Mouse (Mus musculus) monocyte, adult 5-6 weeks (primary cell): ENCODE results near the gene Farp2. TPM values are rescaled to one million over a fixed set of nuclear protein-coding genes. Genes with fewer than 3 reads are reported as not detected.
A peak's percentile ranks its signal among the peaks of the same experiment; 100 is the strongest.
"Not testable (repeated sequence)": the region's sequence is repeated elsewhere in the genome, so short reads cannot be mapped to it uniquely, and the experiment has no call there.

Source experiments
- ATAC-seq: fragments of 153-309, 156-312 bp; replicated peaks from 2 replicates; pipeline ENCODE4 v1.8.0; 2017; ENCODE audit warnings: mild to moderate bottlenecking; ENCODE audit not compliant: low TSS enrichment, insufficient number of reproducible peaks, severe bottlenecking, poor library complexity, low FRiP score
- total RNA-seq: library from RNA; stranded (forward); fragments of 200-1000, 200-491, 200-594 nt; gene quantifications from 3 replicates; pipeline ENCODE4 v1.2.3, GENCODE M21; 2017

Gene Farp2
- 0.75 to 4.4 TPM (median 2.0 TPM) in 3 replicates for total RNA-seq

DNA sequence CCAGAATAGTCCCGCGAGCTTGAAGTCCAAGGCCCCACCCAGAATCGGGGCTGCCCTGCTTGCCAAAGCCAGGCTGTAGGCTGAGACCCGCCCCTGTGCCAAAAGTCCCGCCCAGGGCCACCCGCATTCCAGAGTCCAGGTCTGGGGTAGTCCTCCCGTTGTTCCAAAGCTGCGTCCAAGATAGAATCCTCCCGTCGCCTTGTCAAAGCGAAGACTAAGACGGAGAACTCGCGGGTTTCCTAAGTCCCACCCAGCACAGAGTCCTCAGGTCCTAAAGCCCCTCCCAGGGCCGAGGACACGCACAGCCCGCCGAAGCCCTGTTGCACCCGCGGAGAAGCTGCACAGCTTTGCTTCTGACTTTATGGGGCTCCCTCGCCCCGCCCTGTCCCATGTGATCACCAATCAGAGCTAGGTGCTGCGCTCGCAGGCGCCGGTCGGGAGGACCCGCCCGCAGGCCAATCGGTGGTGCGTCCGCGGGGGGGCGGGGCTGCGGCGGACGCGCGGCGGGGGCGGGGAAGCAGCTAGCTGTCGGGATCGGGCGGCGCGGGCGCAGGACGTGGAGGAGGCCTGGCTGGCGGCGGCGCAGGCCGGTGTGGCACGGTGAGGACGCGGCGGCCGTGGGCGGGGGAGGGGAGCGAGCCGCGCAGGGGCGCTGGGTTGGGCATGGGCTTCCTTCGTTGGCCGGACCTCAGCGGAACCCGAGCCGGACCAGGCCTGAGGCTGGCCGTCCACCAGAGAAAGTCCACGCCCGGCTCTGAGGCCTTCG is at the start of gene Farp2:
TSS of gene Farp2 (plus strand) at position 495 of the 766 bp plus-strand sequence.
- ATAC-seq = peak; percentile 93

DNA sequence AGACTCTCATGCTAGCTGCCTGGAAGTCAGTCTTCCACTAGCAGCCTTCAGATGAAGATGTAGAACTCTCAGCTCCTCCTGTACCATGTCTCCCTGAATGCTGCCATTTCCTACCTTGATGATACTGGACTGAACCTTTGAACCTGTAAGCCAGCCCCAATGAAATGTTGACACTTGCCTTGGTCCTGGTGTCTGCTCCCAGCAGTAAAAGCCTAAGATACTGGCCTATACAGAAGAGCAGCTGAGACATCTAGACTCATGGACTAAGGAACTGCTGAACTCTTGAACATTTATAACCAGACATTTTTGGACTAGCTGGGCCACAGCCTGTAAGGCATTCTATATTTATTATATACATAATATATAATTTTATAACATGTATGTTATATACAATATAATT is 46.8 kb upstream of the Farp2 start:
- ATAC-seq = no peak

DNA sequence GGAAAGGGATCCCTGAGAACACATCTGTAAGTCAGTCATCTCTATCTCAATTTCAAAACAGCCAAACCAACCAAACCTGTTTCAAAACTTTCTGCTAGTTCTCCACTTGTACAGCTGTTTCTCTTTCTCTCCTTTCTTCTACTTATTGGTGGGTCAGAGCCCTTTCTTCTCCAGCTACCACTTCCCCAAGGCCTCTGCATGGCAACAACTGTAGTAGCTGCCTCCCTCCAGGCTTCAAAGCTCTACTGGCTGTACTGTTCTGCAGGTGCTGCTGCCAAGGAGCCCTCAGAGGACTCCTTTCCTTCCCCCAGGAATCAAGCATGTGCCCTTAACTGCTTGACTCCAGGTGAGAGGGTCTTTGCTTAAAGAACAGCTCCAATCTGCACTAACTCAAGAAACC is 46.1 kb upstream of the Farp2 start:
- ATAC-seq = no peak

DNA sequence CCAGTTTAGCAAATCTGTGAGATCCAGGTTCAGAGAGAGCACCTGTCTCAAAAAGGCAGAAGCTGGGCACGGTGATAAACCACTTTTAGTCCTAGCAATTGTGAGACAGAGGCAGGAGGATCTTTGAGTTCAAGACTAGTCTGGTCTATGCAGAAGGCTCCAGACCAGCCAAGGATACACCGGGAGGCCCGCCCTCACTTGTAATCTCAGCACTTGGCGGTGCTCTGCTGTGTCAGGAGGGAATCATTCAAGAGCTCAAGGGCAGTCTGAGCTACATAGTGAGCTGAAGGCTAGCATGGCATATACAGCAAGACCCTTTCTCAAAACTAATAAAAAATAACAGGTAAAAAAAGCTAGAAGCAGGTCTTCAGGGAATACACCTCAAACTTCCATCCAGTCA is 43.3 kb upstream of the Farp2 start:
- no peak for ATAC-seq

DNA sequence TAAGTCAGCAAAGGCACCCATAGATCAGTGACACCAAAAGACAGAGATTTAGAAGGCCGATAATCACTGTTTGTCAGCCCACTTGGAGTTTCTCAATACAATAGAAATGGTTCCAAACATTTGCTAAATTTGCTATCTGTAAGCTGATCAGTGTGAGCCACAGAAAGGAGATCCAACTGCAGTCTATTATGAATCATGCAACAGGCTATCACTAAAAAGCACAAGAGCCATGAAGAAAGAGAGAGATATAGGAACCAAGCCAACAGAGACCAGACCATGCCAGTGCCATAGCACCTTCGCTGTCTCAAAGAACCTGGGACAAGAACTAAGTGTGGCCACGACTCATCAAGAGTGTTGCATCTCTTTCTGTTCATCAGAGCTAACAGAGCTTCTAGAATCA is 36.2 kb upstream of the Farp2 start:
- no peak for ATAC-seq

DNA sequence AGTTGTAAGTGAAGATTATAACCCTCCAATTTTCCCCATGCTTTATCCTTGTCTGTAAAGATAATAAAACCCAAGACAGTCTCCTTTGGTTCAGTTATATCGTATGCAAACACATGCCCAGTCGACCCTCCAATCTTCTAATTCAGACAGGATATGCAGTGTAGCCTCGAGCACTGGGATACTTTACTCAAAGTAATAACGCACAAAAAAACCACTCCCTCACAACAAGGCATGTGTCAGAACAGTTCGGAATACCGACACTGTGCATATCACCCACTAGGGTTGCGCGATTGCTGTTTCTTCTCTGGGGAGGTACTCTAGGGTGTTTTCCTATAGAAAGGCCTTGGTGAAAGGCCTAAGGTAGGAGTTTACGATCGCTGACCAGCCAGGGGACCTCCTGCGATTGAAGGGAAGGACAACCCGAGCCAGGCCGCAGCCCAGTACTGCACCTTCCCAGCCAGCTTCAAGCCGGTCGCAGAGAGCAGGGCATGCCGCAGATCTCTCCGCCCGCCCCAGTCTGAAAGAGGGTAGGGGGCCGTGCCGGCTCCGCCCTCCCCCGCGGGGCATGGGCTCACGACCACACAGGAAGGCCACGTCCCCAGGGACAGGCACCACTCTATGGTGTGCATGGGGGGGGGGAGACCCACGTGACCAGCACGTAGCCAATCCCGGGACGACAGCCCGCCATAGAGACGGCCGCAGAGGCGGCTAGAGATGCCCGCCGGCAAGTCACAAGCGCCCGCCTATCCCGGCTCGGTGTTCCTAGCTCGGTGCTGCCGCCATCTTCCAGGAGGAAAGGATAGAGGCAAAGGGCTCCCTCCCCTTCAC is 33.9 kb upstream of the Farp2 start:
- ATAC-seq = peak; percentile 77

DNA sequence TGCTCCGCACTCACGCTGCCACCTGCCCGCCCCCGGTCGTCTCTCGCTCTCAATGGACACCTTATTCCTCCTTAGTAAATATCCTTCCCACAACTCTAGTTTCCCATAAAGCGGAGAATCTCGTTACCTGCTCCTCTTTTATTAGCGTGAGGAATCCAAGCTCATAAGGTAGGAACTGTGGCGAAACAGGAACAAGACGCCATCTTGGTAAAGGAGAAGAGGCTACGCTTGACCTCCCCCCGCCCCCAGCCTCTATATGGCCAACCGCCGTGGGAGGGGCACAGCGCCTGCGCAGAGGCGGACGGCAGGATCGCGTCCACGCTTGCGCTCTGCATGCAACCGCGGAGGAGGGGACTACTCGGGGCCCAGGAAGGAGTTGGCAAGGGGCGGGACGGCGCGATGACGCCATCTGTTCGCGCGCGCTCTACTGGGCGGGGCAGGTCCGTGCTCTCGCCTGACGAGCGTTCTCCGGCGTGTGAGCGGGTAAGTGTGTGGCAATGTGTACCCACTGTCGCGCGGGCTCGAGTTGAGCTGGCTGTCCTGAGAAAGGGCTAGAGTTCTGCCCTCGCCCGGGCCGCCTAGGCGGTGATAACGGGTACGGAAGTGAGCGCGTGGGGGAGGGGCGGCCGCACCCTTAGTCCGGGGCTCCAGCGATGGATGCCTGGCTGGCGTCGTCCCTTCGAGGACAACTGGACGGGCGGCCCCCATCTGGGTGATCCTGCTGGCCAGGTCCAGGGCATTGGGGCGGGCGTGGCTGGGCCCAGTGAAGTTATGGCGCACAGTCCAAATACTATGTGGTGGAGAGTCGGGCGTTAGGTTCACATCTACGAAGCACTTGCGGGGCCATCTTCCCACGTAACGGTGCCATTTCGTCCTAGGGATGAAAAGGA is 33.0 kb upstream of the Farp2 start, which contains the start of gene Hdlbp:
TSS of gene Hdlbp (minus strand) at position 230 of the 890 bp plus-strand sequence.
- peak; percentile 82 for ATAC-seq

DNA sequence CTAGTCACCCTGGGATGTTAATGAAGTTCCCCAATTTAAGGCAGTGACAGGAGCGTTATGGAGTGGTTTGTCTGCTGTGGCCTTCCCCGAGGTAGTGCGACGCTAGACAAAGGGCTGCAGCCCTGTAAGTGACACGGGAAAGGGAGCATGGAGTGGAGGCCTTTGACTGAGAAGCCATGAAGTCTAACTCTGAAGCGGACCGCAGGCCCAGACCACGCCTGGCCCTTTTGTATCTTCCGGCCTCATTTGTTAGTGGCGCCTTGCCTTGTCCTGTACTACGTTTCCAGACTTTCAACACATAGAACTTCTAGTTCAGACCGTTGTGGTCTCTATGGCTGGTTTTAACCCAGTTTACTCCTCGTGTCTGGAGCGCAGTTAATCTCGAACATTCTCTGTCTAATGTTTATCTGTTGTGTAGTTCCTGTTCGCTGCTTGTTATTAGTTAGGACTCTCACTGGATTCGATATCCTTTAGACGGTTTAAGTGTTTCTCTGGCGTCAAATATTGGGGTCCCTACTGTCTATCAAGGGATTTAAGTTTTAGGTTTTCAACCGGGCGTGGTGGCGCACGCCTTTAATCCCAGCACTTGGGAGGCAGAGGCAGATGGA is 32.3 kb upstream of the Farp2 start:
- peak; percentile 24; the same call in 1 of the 2 replicates for ATAC-seq

DNA sequence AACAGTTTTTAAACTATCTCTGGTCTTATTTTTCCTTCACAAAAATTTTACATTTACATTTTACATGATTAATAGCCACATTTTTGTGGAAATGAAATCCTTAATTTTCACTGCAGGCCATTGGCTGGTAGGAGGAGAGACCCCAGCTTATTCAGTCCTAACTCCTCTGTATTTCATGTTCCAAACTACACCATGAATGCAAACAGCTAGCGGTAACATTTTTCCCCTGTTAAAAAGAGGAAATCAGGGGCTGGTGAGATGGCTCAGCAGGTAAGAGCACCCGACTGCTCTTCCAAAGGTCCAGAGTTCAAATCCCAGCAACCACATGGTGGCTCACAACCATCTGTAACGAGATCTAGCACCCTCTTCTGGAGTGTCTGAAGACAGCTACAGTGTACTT is 25.6 kb upstream of the Farp2 start:
- ATAC-seq = not testable (repeated sequence)

DNA sequence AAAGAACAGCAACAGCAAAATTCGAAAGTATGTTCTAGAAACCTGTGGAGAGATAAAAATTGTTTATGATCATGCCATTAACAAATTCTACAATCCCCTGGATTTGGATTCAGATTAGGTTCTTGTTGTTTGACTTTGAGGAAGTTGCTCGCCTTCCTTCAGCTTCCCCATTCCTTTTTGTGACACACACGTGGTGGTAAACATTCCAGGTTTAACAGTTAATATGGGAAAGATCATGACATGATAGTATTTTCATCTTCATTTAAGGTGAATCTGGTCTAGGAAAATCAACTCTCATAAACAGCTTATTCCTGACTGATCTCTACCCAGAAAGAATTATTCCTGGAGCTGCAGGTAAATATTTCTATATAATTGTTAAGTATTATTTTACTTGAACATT is 16.6 kb upstream of the Farp2 start:
- no peak for ATAC-seq

DNA sequence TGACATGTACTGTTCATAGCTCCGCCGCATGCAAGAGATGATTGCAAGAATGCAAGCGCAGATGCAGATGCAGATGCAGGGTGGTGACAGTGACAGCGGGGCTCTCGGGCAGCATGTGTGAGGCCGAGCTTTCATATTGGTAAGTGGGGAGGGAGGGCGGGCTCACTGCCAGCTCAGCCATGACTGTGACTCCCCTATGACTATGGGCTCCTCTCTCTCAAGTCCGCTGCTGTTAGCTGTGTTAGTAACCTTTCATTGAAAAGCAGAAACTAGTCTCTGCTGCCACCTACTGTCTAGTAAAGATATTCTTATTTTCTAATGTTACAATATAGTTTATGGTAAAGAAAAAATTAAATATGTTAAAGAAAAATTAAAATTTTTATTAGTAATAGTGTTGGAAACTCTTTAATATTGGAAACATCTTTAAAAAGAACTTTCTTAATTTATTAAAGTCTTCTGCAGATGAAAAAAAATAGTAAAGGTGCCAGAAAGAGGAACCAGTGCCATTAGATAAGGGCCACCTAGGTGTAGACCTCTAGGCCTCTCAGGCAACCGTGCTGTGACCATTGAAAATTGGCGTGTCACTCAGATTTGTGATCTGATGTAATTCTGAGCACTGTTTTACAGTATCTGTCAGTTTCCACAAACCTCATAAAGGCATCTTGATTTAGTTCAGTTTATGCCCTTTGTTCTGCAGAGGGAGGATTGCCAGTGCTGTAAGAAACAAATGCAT is 4.8 kb upstream of the Farp2 start:
- ATAC-seq = 0 out of 2 replicates have a peak, but pooled peaks have one; percentile 51

DNA sequence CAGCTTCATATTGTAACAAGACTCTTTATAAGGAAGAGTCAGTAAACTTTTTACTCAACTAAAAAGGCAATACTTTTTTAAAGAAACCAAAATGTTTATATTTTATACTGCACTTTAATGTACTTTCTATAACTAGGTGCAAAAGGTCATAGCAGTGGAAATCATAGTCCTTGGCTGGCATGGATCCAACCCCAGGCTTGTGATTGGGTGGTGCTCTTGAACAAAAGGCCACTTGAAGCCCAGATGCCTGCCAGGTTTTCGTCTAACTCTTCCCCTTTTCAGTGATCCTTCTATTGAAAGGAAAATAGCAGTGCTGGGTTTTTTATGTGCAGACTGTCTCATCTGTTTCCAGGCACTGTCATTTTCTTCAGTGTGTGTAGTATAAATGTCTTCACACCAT is 3.3 kb upstream of the Farp2 start:
- ATAC-seq = not testable (repeated sequence)

DNA sequence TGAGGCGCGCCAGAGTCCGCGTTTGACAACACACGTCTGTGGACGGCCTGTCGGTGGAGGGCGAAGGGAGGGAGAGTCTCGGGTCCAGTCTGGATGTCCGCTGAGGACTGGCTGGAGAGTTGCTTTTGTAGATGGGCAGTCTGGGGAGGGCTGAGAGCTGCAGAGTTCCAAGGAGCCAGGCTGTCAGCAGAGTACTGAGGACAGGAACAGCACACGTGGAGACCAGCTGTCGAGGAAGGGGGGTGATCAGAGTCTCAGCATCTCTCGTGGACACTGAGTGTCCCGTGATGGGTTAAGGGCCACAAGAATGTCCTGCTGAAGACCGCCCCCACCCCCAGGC is 442 bp downstream of the Farp2 start:
- ATAC-seq = peak; percentile 15; the same call in 1 of the 2 replicates

DNA sequence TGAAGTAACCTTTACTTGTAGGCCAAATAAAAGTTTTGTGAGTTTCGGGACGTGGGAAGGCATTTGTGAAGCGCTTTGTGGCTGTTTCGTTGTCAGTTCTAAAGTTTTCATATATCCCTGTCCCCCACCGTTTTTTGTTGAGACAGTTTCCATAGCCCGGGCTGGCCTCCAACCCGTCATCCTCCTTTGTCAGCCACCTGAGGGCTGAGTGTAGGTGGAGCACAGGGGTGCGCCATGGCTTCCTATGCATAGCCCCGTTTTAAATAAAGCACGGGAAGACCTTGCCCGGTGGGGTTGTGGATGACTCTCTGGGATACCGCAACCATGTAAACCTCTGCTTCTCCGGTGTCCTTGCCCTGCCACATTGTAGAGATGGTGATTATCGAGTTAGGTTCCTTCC is 1.3 kb downstream of the Farp2 start:
- no peak for ATAC-seq

DNA sequence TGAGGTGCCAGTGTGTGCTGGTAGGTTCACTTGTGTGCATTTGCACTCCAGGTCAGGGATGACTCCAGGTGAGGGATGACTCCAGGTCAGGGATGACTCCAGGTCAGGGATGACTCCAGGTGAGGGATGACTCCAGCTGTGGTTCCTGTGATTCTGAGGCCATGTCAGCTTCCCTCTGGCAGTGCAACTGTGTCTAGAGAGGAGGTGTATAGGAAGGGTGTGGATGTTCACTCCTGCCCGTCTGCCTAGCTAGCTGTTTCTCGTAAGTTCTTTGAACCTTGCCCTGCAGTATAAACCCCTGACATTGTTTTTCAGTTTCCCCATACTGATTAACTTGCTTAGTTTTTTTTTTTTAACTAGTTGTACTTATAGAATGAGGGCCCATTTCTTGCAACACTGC is 9.6 kb downstream of the Farp2 start:
- ATAC-seq = no peak

DNA sequence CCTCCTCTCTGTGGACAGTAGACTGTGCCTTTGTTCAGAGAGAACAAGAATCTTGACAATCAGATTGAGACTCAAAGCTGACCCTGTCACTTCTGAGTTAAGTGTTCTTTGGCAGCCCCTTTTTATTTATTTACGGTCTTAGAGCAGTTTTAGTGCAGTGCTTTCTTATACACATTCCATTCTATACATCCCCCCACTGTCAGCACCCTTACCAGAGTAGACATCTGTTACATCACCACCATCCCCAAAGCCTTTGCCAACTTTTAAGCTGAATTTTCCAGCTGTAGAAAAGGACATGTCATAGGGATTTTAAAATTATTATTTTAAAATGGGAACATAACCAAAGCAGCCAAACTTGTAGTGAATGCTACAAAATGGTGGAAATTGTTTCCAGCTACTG is 10.4 kb downstream of the Farp2 start:
- ATAC-seq = no peak

DNA sequence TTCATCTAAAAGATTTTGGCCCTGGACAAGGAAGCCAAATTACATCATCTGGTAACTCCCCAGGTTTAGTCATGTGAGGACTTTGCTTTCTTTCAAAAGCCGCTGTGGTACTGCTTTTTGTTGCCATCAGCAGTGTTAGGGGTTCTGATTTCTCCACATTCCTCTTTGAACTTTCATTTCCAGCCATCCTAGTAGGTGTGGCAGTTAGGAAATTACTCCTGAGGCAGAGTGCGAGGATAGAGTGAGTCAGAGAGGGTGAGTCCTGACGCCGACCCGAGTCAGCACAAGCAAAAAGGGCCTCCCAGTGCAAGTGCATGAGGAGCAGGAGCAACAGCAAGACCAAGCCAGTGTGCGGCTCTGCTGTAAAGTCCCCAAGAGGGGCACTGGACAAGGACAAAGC is 17.9 kb downstream of the Farp2 start:
- ATAC-seq = no peak

DNA sequence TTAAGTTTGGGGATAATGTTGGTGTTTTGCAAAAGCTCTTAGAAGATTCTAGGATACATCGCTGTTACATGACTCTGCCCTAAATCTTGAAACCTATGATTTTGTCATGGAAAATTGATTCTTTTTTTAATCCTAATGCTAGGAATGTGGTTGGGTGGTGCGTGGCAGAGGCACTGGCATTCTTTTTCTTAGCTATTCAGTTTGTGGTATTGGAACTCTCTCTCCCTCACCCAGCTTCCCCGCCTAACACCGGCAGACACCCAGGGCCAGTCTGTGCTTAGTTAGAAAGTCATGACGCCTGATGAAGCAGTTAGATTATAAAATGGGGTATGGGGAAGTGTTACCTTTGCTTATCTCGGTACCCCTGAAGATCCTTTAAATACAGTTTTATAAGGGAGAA is 25.3 kb downstream of the Farp2 start:
- ATAC-seq = no peak
